Mouse (Mus musculus): ENCODE measurements at regions not wholly inside any gene's neighbourhood (a gene's known extent, or its start where the extent isn't known, plus 50 kb on each side); places are given as distances from the start of the nearest gene placed in this dataset.
A peak's percentile ranks its signal among the peaks of the same experiment; 100 is the strongest.

DNA sequence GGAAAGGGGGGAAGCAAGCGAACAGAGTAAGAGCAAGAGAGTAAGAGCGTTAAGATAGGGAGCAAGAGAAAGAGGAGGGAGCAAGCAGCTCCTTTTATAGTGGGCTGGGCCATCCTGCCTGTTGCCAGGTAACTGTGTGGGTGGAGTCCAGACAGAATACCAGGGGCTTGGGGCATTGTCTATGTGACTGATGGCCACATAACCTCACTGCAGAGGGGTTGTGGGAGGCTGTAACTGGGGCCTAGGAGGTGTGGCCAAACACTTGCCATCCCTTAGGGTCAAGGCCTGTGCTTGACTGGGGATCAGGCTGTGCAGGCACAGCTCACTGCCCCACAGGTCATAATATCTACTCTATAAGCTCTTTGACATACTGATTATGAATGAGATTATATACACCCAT lies 76.2 kb upstream of the Abca1 start:
- no peak for ATAC-seq (ENCODE audit: insufficient number of reproducible peaks, low FRiP score)
- Histone ChIP-seq H3K4me1 (replicated peaks) (peaks cover 21% of the 10 kb centered on the region), H3K27me3 (replicated peaks) (no peaks in the 10 kb centered on the region), H3K36me3 (no peaks in the 10 kb centered on the region), H3K4me2 (no peak overlapping the region), H3K27ac (ENCODE audit: poor library complexity, severe bottlenecking) (no peak overlapping the region), H3K9me3 (replicated peaks) (no peaks in the 10 kb centered on the region), H3K4me3 (no peak overlapping the region), H3K9ac (no peak overlapping the region)
- 49% methylated on average over 2 of the region's 2 CpGs for WGBS

DNA sequence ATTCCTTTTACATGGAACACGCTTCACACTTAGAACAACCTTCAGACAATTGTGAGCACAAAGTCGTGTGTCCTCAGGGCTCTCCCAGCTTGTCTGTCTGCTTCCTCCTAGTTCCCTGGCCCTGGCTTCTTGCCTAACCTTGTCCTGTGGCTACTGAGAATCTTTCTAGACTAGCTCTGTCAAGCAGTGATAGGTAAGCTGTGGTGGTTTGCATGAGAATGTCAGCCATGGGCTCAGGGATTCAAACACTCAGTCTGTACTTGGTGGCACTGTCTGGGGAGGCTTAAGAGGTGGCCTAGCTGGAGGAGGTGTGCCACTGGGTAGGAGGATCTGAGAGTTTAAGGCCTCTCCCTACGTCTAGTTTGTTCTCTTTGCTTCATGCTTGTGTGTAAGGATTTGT lies 72.7 kb upstream of the Abca1 start:
- ATAC-seq (ENCODE audit: insufficient number of reproducible peaks, low FRiP score) = no peak

DNA sequence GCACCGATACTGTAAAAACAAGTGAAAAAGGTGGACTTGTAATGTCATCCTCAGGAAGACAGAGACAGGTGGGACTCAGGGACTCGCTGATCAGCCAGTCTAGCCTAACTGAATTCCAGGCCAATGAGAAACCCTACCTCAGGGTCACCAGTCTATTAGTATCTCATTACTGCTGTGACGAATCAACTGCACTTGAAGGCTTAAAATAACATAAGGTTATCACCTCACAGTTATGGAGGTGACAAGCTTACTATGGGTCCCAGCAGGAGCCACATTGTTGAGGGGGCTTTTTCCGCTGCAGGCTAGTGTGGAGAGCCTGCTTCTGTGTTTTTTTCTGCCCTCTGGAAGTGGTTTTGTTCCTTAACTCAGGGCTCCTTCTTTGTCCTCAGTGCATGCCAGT lies 72.2 kb upstream of the Abca1 start:
- Histone ChIP-seq H3K9ac (no peak overlapping the region), H3K27ac (ENCODE audit: poor library complexity, severe bottlenecking) (0 out of 2 replicates have a peak overlapping the region, but pooled peaks have one; percentile 16), H3K27me3 (replicated peaks) (no peaks in the 10 kb centered on the region), H3K4me3 (no peak overlapping the region), H3K4me1 (replicated peaks) (peaks cover 14% of the 10 kb centered on the region), H3K4me2 (no peak overlapping the region), H3K36me3 (no peaks in the 10 kb centered on the region), H3K9me3 (replicated peaks) (no peaks in the 10 kb centered on the region)
- peak; percentile 25; the same call in 1 of the 2 replicates for ATAC-seq (ENCODE audit: insufficient number of reproducible peaks, low FRiP score)
- WGBS = 33% methylated on average over 4 of the region's 4 CpGs

More for the DNA sequence above, 72.7 kb upstream of the Abca1 start:
- no peak overlapping the region for H3K9ac ChIP-seq
- H3K4me1 ChIP-seq (replicated peaks) = peaks cover 14% of the 10 kb centered on the region
- H3K9me3 ChIP-seq (replicated peaks) = no peaks in the 10 kb centered on the region
- H3K27me3 ChIP-seq (replicated peaks) = no peaks in the 10 kb centered on the region
- H3K36me3 ChIP-seq = no peaks in the 10 kb centered on the region
- H3K27ac ChIP-seq (ENCODE audit: poor library complexity, severe bottlenecking) = no peak overlapping the region
- 62% methylated on average over 3 of the region's 3 CpGs for WGBS
- H3K4me2 ChIP-seq = no peak overlapping the region
- no peak overlapping the region for H3K4me3 ChIP-seq

GRCm38 (mm10) chr4:53231046-53231445 lies 71.4 kb upstream of the Abca1 start:
- no peak overlapping the region for H3K4me3 ChIP-seq
- no peak overlapping the region for H3K27ac ChIP-seq (ENCODE audit: poor library complexity, severe bottlenecking)
- no peaks in the 10 kb centered on the region for H3K27me3 ChIP-seq (replicated peaks)
- H3K9ac ChIP-seq = no peak overlapping the region
- no peaks in the 10 kb centered on the region for H3K36me3 ChIP-seq
- 87% methylated on average over 2 of the region's 2 CpGs for WGBS
- no peaks in the 10 kb centered on the region for H3K9me3 ChIP-seq (replicated peaks)
- H3K4me2 ChIP-seq = no peak overlapping the region
- no peak for ATAC-seq (ENCODE audit: insufficient number of reproducible peaks, low FRiP score)
- H3K4me1 ChIP-seq (replicated peaks) = peaks cover 14% of the 10 kb centered on the region

DNA sequence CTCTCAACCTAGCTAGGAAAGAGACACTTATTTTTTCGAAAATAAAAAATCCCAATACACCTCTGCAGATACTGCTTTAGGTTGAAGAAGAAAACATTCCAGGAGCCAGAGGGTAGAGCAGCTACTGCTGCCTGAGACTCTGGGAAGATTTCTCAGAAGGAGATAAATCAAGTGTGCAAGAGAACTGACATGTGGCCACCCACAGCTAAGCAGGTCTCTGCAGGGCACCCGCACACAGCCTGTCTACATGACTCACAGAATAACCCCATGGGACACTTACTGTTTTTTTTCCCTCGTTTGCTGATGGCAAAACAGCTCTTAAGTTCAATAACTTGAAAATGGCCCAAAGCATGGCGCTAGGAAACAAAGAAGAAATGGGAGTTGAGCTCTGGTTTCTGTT lies 68.7 kb upstream of the Abca1 start:
- Histone ChIP-seq H3K9ac (no peak overlapping the region), H3K4me3 (no peak overlapping the region), H3K4me1 (replicated peaks) (peaks cover 10% of the 10 kb centered on the region), H3K27ac (ENCODE audit: poor library complexity, severe bottlenecking) (no peak overlapping the region), H3K9me3 (replicated peaks) (no peaks in the 10 kb centered on the region), H3K27me3 (replicated peaks) (no peaks in the 10 kb centered on the region), H3K4me2 (no peak overlapping the region), H3K36me3 (no peaks in the 10 kb centered on the region)
- ATAC-seq (ENCODE audit: insufficient number of reproducible peaks, low FRiP score) = no peak
- 65% methylated on average over 4 of the region's 4 CpGs for WGBS

GRCm38 (mm10) chr4:53227771-53228170 lies 68.1 kb upstream of the Abca1 start:
- Histone ChIP-seq H3K4me2 (no peak overlapping the region), H3K9me3 (replicated peaks) (no peaks in the 10 kb centered on the region), H3K4me3 (no peak overlapping the region), H3K4me1 (replicated peaks) (peaks cover 10% of the 10 kb centered on the region), H3K9ac (no peak overlapping the region), H3K27ac (ENCODE audit: poor library complexity, severe bottlenecking) (no peak overlapping the region), H3K27me3 (replicated peaks) (no peaks in the 10 kb centered on the region), H3K36me3 (no peaks in the 10 kb centered on the region)
- 58% methylated on average over 8 of the region's 8 CpGs for WGBS
- no peak for ATAC-seq (ENCODE audit: insufficient number of reproducible peaks, low FRiP score)

GRCm38 (mm10) chr4:53227071-53227470 lies 67.4 kb upstream of the Abca1 start:
- H3K4me2 ChIP-seq = no peak overlapping the region
- no peaks in the 10 kb centered on the region for H3K9me3 ChIP-seq (replicated peaks)
- no peak overlapping the region for H3K9ac ChIP-seq
- 0 out of 2 replicates have a peak, but pooled peaks cover 5% of the 10 kb centered on the region for H3K4me1 ChIP-seq (replicated peaks)
- no peaks in the 10 kb centered on the region for H3K36me3 ChIP-seq
- no peaks in the 10 kb centered on the region for H3K27me3 ChIP-seq (replicated peaks)
- no peak for ATAC-seq (ENCODE audit: insufficient number of reproducible peaks, low FRiP score)
- WGBS = 82% methylated on average over 1 of the region's 1 CpGs
- no peak overlapping the region for H3K4me3 ChIP-seq
- H3K27ac ChIP-seq (ENCODE audit: poor library complexity, severe bottlenecking) = no peak overlapping the region

GRCm38 (mm10) chr4:53226376-53226775 lies 66.7 kb upstream of the Abca1 start:
- Histone ChIP-seq H3K9ac (no peak overlapping the region), H3K9me3 (replicated peaks) (no peaks in the 10 kb centered on the region), H3K4me2 (no peak overlapping the region), H3K27ac (ENCODE audit: poor library complexity, severe bottlenecking) (no peak overlapping the region), H3K4me3 (no peak overlapping the region), H3K36me3 (no peaks in the 10 kb centered on the region), H3K4me1 (replicated peaks) (no peaks in the 10 kb centered on the region), H3K27me3 (replicated peaks) (no peaks in the 10 kb centered on the region)
- WGBS = 77% methylated on average over 3 of the region's 3 CpGs
- no peak for ATAC-seq (ENCODE audit: insufficient number of reproducible peaks, low FRiP score)

- Histone ChIP-seq H3K4me2 (no peak overlapping the region), H3K4me1 (replicated peaks) (peaks cover 15% of the 10 kb centered on the region), H3K4me3 (no peak overlapping the region), H3K36me3 (no peaks in the 10 kb centered on the region), H3K27ac (ENCODE audit: poor library complexity, severe bottlenecking) (no peak overlapping the region), H3K9ac (no peak overlapping the region), H3K27me3 (replicated peaks) (no peaks in the 10 kb centered on the region), H3K9me3 (replicated peaks) (no peaks in the 10 kb centered on the region)
- 84% methylated on average over 3 of the region's 3 CpGs for WGBS
- ATAC-seq (ENCODE audit: insufficient number of reproducible peaks, low FRiP score) = no peak
Measured at GRCm38 (mm10) chr4:53223379-53223778, 63.7 kb upstream of the Abca1 start.

- no peak overlapping the region for H3K9ac ChIP-seq
- H3K27ac ChIP-seq (ENCODE audit: poor library complexity, severe bottlenecking) = no peak overlapping the region
- no peaks in the 10 kb centered on the region for H3K27me3 ChIP-seq (replicated peaks)
- H3K4me2 ChIP-seq = no peak overlapping the region
- ATAC-seq (ENCODE audit: insufficient number of reproducible peaks, low FRiP score) = no peak
- 77% methylated on average over 4 of the region's 4 CpGs for WGBS
- no peaks in the 10 kb centered on the region for H3K9me3 ChIP-seq (replicated peaks)
- H3K4me3 ChIP-seq = no peak overlapping the region
- H3K4me1 ChIP-seq (replicated peaks) = peaks cover 23% of the 10 kb centered on the region
- H3K36me3 ChIP-seq = no peaks in the 10 kb centered on the region
Measured at GRCm38 (mm10) chr4:53220809-53221208, 61.1 kb upstream of the Abca1 start.

DNA sequence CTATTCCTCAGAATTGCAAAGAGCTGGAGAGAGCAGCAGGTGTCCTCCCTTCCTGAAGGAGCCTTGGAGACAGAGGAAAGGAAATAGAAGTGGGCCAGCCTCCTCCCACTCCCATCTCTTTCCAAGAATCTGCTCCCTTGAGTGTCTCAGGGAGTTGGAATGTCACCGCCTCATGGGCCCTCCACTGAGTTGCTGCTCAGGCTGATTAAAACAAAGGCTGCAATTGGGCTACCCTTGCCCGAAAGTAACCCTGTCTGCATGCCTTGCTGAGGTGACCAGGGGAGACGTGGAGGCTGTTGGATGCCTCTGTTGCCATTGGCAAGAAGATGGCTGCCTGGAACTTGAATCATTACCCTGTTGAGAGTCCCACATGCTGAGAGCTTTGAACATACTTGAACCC lies 59.7 kb upstream of the Abca1 start:
- 0 out of 2 replicates have a peak overlapping the region, but pooled peaks have one; percentile 25 for H3K27ac ChIP-seq (ENCODE audit: poor library complexity, severe bottlenecking)
- ATAC-seq (ENCODE audit: insufficient number of reproducible peaks, low FRiP score) = 0 out of 2 replicates have a peak, but pooled peaks have one; percentile 31
- no peak overlapping the region for H3K9ac ChIP-seq
- H3K9me3 ChIP-seq (replicated peaks) = no peaks in the 10 kb centered on the region
- H3K4me1 ChIP-seq (replicated peaks) = peaks cover 23% of the 10 kb centered on the region
- H3K4me3 ChIP-seq = no peak overlapping the region
- H3K27me3 ChIP-seq (replicated peaks) = no peaks in the 10 kb centered on the region
- H3K36me3 ChIP-seq = no peaks in the 10 kb centered on the region
- 30% methylated on average over 3 of the region's 3 CpGs for WGBS
- no peak overlapping the region for H3K4me2 ChIP-seq

DNA sequence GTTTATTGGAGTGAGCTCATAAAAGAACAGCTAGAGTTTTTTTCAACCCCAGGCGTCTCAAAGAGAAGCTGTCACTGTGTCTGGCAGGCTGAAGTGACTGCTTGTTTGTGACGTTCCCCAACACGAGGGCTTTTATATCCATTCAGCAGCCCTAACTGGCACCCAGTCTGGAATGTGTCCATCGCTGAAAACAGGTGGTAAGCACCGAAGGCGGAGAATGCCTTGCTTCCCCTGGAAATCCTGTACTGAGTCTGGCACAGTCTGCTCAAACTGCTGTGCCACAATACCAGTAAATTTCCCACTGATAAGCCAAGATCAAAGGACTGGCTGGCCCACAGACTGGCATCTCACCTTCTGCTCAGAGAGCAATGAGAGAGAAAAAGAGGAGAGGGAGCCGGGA lies 59.1 kb upstream of the Abca1 start:
- Histone ChIP-seq H3K4me3 (no peak overlapping the region), H3K9ac (no peak overlapping the region), H3K27me3 (replicated peaks) (no peaks in the 10 kb centered on the region), H3K27ac (ENCODE audit: poor library complexity, severe bottlenecking) (peak overlapping the region; percentile 25; the same call in 1 of the 2 replicates), H3K4me2 (no peak overlapping the region), H3K4me1 (replicated peaks) (peaks cover 23% of the 10 kb centered on the region), H3K36me3 (no peaks in the 10 kb centered on the region), H3K9me3 (replicated peaks) (no peaks in the 10 kb centered on the region)
- WGBS = 28% methylated on average over 7 of the region's 7 CpGs
- ATAC-seq (ENCODE audit: insufficient number of reproducible peaks, low FRiP score) = no peak

Data from heart, embryonic 12.5 days (tissue).